Mouse (Mus musculus) E14TG2a.4 (cell line): ENCODE measurements around the gene Glb1l3.

ENCODE experiments used
- CTCF ChIP-seq: conservative IDR thresholded peaks from 2 replicates; pipeline ENCODE4 v1.5.1; 2014; ENCODE audit warnings: low read length
- POU5F1 ChIP-seq: IDR thresholded peaks from 2 replicates; pipeline ENCODE4 v1.6.1; 2014; ENCODE audit warnings: low read length, borderline replicate concordance

GRCm38 (mm10) chr9:26819942-26820341 lies 40.7 kb downstream of the Glb1l3 start:
- TF ChIP-seq CTCF (no peak), POU5F1 (no peak)
